Mouse (Mus musculus) forebrain, embryonic 15.5 days (tissue): ENCODE measurements around the gene Itgae. TPM values are rescaled to one million over a fixed set of nuclear protein-coding genes. Genes with fewer than 3 reads are reported as not detected.

ENCODE experiments used
- ATAC-seq: fragments of 200-750 bp; cut with Nextera tagmentation; replicated peaks from 2 replicates; pipeline ENCODE4 v1.8.0; 2017; ENCODE audit warnings: mild to moderate bottlenecking, moderate TSS enrichment, moderate library complexity
- H3K27ac ChIP-seq: fragments of 300-500 bp; sonication (generic); replicated peaks from 2 replicates; pipeline ENCODE4 v1.5.1; 2015; ENCODE audit warnings: mild to moderate bottlenecking, inconsistent platforms
- H3K27me3 ChIP-seq: fragments of 300-500 bp; sonication (generic); 2 replicates; pipeline ENCODE4 v1.6.1; 2015; ENCODE audit warnings: inconsistent platforms
- H3K36me3 ChIP-seq: fragments of 300-500 bp; sonication (generic); 2 replicates; pipeline ENCODE4 v1.6.1; 2015; ENCODE audit warnings: mild to moderate bottlenecking, inconsistent platforms
- H3K4me1 ChIP-seq: fragments of 300-500 bp; sonication (generic); 2 replicates; pipeline ENCODE4 v1.6.1; 2015; ENCODE audit warnings: inconsistent platforms
- H3K4me2 ChIP-seq: fragments of 300-500 bp; sonication (generic); replicated peaks from 2 replicates; pipeline ENCODE4 v1.6.1; 2015; ENCODE audit warnings: mild to moderate bottlenecking, inconsistent platforms
- H3K4me3 ChIP-seq: fragments of 300-500 bp; sonication (generic); 2 replicates; pipeline ENCODE4 v1.5.1; 2015; ENCODE audit warnings: mild to moderate bottlenecking, inconsistent platforms
- H3K9ac ChIP-seq: fragments of 300-500 bp; sonication (generic); replicated peaks from 2 replicates; pipeline ENCODE4 v1.6.1; 2015; ENCODE audit warnings: mild to moderate bottlenecking, inconsistent platforms
- H3K9me3 ChIP-seq: fragments of 300-500 bp; sonication (generic); 2 replicates; pipeline ENCODE4 v1.6.1; 2016; ENCODE audit warnings: inconsistent platforms
- WGBS: fragments of 180-500 bp; shearing (Covaris S2); methylation state at CpG from one replicate; pipeline ENCODE4 v1.1.7; 2015; ENCODE audit warnings: mixed read lengths; 5-methylcytosine and 5-hydroxymethylcytosine counted together
- polyA plus RNA-seq: library from polyadenylated mRNA; unstranded; fragments of >200 nt; fragmentation: Nextera tagmentation; extraction: Ambion mirVana; gene quantifications from 2 replicates; pipeline ENCODE4 v1.2.1, GENCODE M21; 2015

Itgae gene
- polyA plus RNA-seq, 1 experiment from 2014 or later = 0.18 TPM

DNA sequence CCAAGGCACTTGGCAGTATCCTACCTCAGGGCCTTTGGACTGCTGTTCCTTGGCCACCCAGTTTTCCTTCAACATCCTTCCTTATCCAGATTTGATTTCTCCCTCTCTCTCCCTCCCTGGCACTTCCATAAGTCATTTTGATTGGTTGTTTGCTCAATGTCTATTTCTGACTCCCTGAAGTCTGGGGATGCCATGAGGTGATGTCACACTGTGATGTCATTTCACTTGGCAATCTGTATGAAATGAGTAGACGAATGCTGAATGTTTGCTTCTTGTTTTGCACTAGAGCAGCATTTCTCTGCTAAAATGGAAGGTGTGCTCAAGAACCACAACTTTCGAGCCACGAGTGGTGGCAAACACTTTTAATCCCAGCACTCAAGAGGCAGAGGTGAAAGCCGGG is 71.2 kb downstream of the Itgae start:
- Histone ChIP-seq H3K9ac (no peak overlapping the region), H3K27ac (no peak overlapping the region), H3K4me3 (no peak overlapping the region), H3K4me1 (peaks cover 9% of the 10 kb centered on the region), H3K9me3 (no peaks in the 10 kb centered on the region), H3K36me3 (no peaks in the 10 kb centered on the region), H3K27me3 (peaks cover 23% of the 10 kb centered on the region; the same call in 1 of the 2 replicates), H3K4me2 (no peak overlapping the region)
- 81% methylated on average over 4 of the region's 4 CpGs for WGBS
- no peak for ATAC-seq

DNA sequence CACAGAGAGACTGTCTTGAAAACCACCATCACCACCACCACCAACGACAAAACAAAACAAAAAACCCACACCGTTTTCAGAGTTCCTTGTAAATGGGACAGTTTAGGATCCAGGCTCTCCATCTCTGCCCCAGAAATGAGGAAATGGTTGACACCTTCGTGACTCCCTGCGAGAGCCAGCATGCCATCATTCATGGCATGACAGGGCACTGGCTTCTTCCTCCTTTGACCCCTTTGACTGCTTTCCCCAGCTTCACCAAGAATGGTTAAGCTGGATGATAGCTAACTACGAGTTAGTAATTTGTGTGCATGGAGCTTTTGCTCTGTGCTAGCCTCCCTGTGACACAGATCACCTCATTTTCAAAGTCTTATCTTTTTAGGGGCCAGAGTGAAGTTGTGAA is 71.9 kb downstream of the Itgae start:
- no peak for ATAC-seq
- 85% methylated on average over 5 of the region's 5 CpGs for WGBS

DNA sequence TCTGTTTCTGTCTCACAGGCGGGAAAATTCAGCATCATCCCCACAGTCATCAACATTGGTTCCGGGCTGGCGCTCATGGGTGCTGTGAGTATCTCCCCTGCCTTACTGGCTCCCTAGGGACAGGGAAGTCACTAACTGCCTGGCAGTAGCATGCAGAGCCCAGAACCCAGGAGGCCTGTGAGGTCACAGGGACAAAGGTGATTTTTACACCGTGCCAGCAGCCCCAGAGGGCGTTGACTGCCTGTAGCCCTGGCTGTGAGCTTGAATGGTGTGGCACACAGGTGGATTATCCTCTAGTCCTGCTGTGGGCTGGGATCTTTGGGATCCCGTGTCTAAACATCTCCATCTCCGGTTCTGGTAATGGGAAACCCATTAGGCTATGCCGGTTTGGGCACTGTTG is 77.7 kb downstream of the Itgae start:
- 84% methylated on average over 8 of the region's 8 CpGs for WGBS
- H3K4me1 ChIP-seq = no peaks in the 10 kb centered on the region
- no peaks in the 10 kb centered on the region for H3K9me3 ChIP-seq
- no peak overlapping the region for H3K9ac ChIP-seq
- H3K27ac ChIP-seq = no peak overlapping the region
- H3K4me2 ChIP-seq = no peak overlapping the region
- ATAC-seq = no peak
- no peak overlapping the region for H3K4me3 ChIP-seq
- no peaks in the 10 kb centered on the region for H3K36me3 ChIP-seq
- H3K27me3 ChIP-seq = no peaks in the 10 kb centered on the region

More for the DNA sequence above, 71.9 kb downstream of the Itgae start:
- Histone ChIP-seq H3K9ac (no peak overlapping the region), H3K4me1 (peaks cover 9% of the 10 kb centered on the region), H3K9me3 (no peaks in the 10 kb centered on the region), H3K36me3 (no peaks in the 10 kb centered on the region), H3K27ac (no peak overlapping the region), H3K4me3 (no peak overlapping the region), H3K4me2 (no peak overlapping the region), H3K27me3 (peaks cover 23% of the 10 kb centered on the region; the same call in 1 of the 2 replicates)

DNA sequence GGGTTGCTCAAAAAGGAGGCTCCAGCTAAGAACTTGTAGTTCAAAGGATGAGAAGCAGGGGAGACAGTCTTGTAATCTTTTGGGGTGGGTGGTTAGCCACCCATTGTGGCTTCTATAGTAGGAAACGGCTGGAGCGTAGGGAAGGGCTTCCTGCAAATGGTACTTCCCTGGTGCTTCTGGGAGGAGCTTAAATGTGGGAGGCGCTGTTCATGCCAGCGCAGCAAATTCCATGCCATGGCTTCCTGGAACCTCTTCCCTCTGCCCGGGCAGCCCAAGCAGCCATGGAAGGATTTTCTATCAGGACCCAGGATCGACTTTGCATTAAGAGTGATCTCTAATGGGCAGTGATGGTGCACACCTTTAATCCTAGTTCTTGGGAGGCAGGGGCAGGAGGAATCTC is 78.2 kb downstream of the Itgae start:
- no peak overlapping the region for H3K9ac ChIP-seq
- no peak for ATAC-seq
- H3K4me2 ChIP-seq = no peak overlapping the region
- WGBS = 80% methylated on average over 6 of the region's 6 CpGs
- H3K27me3 ChIP-seq = no peaks in the 10 kb centered on the region
- H3K27ac ChIP-seq = no peak overlapping the region
- H3K9me3 ChIP-seq = no peaks in the 10 kb centered on the region
- H3K36me3 ChIP-seq = 0 out of 2 replicates have a peak, but pooled peaks cover 3% of the 10 kb centered on the region
- no peak overlapping the region for H3K4me3 ChIP-seq
- no peaks in the 10 kb centered on the region for H3K4me1 ChIP-seq

- Histone ChIP-seq H3K4me1 (no peaks in the 10 kb centered on the region), H3K9ac (no peak overlapping the region), H3K4me2 (no peak overlapping the region), H3K4me3 (no peak overlapping the region), H3K27ac (no peak overlapping the region), H3K27me3 (no peaks in the 10 kb centered on the region), H3K36me3 (0 out of 2 replicates have a peak, but pooled peaks cover 4% of the 10 kb centered on the region), H3K9me3 (no peaks in the 10 kb centered on the region)
- 44% methylated on average over 4 of the region's 4 CpGs for WGBS
- no peak for ATAC-seq
These were observed 78.8 kb downstream of the Itgae start for GRCm38 (mm10) chr11:73169231-73169630.

DNA sequence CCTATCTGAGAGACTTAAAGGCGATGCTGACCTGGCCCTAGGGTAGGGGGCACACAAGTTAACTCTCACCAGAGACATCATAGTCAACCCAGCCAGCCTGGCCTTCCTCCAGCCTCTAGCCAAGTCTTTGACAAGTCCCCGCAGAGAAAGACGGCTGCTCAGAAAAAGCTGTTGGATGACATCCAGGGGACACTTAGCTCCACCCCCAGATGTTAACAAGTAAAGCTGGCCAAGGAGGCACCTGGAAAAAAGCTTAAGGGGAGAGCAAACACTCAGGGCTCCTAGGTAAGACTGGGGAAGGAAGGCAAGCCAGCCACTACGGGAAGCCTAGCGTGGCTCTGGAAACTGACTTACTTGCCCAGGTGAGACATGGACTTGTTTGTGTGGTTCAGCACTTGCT is 81.8 kb downstream of the Itgae start:
- Histone ChIP-seq H3K4me1 (peaks cover 15% of the 10 kb centered on the region), H3K27ac (no peak overlapping the region), H3K4me3 (no peak overlapping the region), H3K36me3 (peaks cover 4% of the 10 kb centered on the region; the same call in 1 of the 2 replicates), H3K4me2 (no peak overlapping the region), H3K9me3 (no peaks in the 10 kb centered on the region), H3K9ac (no peak overlapping the region), H3K27me3 (no peaks in the 10 kb centered on the region)
- no peak for ATAC-seq
- 65% methylated on average over 5 of the region's 5 CpGs for WGBS

DNA sequence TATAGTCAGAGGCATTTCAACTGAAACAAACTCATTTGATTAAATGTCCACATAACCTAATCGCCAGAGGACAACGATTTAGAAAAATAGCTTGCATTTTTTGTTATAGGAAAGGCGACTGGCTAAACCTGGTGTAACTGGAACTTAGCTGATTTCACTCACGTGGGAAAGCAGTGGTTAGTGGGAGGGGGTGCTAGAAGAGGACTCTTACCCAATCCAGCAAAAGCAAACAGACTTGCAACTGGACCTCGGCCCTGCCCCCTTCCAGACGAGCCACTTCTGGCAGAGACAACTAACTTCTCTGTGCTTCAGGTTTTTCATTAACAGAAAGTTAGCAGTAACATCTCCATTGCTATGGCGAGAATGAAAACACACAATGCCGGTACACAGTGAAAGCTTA is 85.2 kb downstream of the Itgae start:
- Histone ChIP-seq H3K27me3 (no peaks in the 10 kb centered on the region), H3K36me3 (peaks cover 6% of the 10 kb centered on the region; the same call in 1 of the 2 replicates), H3K9me3 (no peaks in the 10 kb centered on the region), H3K4me3 (peak overlapping the region; percentile 69), H3K9ac (0 out of 2 replicates have a peak overlapping the region, but pooled peaks have one; percentile 69), H3K27ac (no peak overlapping the region), H3K4me1 (peaks cover 34% of the 10 kb centered on the region), H3K4me2 (peak overlapping the region; percentile 62)
- no peak for ATAC-seq
- 56% methylated on average over 8 of the region's 8 CpGs for WGBS

GRCm38 (mm10) chr11:73176186-73176585 is 85.8 kb downstream of the Itgae start:
- H3K4me1 ChIP-seq = peaks cover 34% of the 10 kb centered on the region

GRCm38 (mm10) chr11:73176608-73177508 is 86.5 kb downstream of the Itgae start, which contains the start of the genes Emc6 and Tax1bp3:
TSS of gene Emc6 (minus strand) at chr11:73177037.
TSS of gene Tax1bp3 (plus strand) at chr11:73177083.
- H3K36me3 ChIP-seq = peaks cover 8% of the 10 kb centered on the region; the same call in 1 of the 2 replicates
- peak; percentile 98 for ATAC-seq
- no peaks in the 10 kb centered on the region for H3K9me3 ChIP-seq
- H3K27me3 ChIP-seq = no peaks in the 10 kb centered on the region
- H3K4me3 ChIP-seq = peak within 1 kb of the TSS; percentile 69
- WGBS = 0% methylated on average over 74 of the region's 81 CpGs
- peak within 1 kb of the TSS; percentile 62 for H3K4me2 ChIP-seq
- H3K27ac ChIP-seq = peak within 1 kb of the TSS; percentile 86
- H3K9ac ChIP-seq = peak within 1 kb of the TSS; percentile 82
- H3K4me1 ChIP-seq = peaks cover 34% of the 10 kb centered on the region

More at GRCm38 (mm10) chr11:73176186-73176585, 85.8 kb downstream of the Itgae start:
- WGBS = under 1% methylated on average over 15 of the region's 15 CpGs
- peak overlapping the region; percentile 69 for H3K4me3 ChIP-seq
- H3K36me3 ChIP-seq = peaks cover 7% of the 10 kb centered on the region; the same call in 1 of the 2 replicates
- peak overlapping the region; percentile 85 for H3K27ac ChIP-seq
- H3K4me2 ChIP-seq = peak overlapping the region; percentile 62
- no peak for ATAC-seq
- H3K9me3 ChIP-seq = no peaks in the 10 kb centered on the region
- H3K9ac ChIP-seq = peak overlapping the region; percentile 69
- no peaks in the 10 kb centered on the region for H3K27me3 ChIP-seq

- 0% methylated on average over 28 of the region's 28 CpGs for WGBS
- peak overlapping the region; percentile 69 for H3K4me3 ChIP-seq
- H3K9me3 ChIP-seq = no peaks in the 10 kb centered on the region
- no peaks in the 10 kb centered on the region for H3K27me3 ChIP-seq
- H3K4me1 ChIP-seq = peaks cover 34% of the 10 kb centered on the region
- peak; percentile 61 for ATAC-seq
- peak overlapping the region; percentile 86 for H3K27ac ChIP-seq
- peaks cover 13% of the 10 kb centered on the region for H3K36me3 ChIP-seq
- H3K9ac ChIP-seq = peak overlapping the region; percentile 82
- peak overlapping the region; percentile 62 for H3K4me2 ChIP-seq
These were observed 87.1 kb downstream of the Itgae start for GRCm38 (mm10) chr11:73177509-73177875.

DNA sequence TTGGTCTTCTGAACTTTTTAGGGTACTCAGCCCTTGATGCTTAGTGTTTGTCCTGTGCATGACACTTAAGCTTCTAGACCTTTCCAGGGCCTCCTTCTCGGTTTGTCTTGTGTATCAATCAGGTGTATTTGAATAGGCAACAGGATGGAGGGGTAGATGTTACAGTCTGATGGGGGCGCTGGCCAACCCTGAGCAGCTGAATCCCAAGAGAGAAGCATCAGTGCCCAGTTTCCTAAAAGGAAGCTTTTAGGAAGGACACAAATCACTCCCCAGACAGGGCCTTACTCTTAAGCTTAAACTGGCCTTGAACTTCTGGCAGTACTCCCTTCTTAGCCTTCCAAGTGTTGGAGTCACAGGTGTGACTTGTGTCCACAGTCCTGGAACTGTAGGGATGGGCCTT is 87.5 kb downstream of the Itgae start:
- ATAC-seq = no peak
- Histone ChIP-seq H3K27me3 (no peaks in the 10 kb centered on the region), H3K4me2 (peak overlapping the region; percentile 62), H3K9me3 (no peaks in the 10 kb centered on the region), H3K9ac (peak overlapping the region; percentile 82), H3K4me1 (peaks cover 34% of the 10 kb centered on the region), H3K36me3 (peaks cover 14% of the 10 kb centered on the region), H3K4me3 (peak overlapping the region; percentile 69), H3K27ac (peak overlapping the region; percentile 86)
- 7% methylated on average over 2 of the region's 2 CpGs for WGBS

DNA sequence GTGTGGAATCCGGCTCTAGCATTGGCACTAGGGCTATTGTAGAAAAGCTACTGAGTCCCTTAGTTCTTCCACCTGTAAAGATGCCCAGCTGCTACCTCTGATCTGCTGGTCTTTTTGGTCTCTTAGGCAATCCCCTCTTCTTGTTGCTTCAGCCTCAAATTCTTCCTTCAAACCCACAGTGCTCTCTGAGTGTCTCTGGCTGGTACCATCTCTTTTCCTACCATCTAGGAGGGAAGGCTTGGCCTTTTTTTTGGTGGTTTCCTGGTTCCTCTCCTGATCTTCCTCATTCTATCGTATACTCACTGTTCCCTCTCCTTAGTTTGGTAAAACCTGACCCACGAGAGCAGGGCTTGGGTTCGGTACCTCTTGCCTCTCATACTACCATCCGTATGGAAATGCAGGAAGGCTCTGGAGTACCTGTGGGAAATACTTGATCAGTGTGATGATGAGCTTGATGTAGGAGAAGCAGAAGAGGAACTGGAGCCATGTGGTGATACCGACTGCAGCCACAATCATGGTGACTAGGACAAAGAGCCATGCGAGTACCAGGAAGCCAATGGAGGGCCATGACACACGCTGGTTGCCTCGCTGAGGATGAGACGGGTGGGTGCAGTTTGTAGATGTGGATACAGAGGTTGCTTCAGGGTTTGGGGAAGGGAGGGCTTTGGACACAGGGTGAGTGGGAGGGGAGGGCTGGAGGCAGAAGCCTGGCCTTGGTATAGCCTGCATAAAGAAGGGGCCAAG is 95.7 kb downstream of the Itgae start:
- Histone ChIP-seq H3K9me3 (no peaks in the 10 kb centered on the region), H3K9ac (no peak overlapping the region), H3K36me3 (peaks cover 67% of the 10 kb centered on the region), H3K4me1 (no peaks in the 10 kb centered on the region), H3K4me3 (no peak overlapping the region), H3K4me2 (no peak overlapping the region), H3K27ac (no peak overlapping the region), H3K27me3 (no peaks in the 10 kb centered on the region)
- ATAC-seq = no peak
- WGBS = 94% methylated on average over 10 of the region's 10 CpGs
